Mouse (Mus musculus) cerebellum, postnatal 4 days (tissue): ENCODE measurements at regions not wholly inside any gene's neighbourhood (a gene's known extent, or its start where the extent isn't known, plus 50 kb on each side); places are given as distances from the start of the nearest gene placed in this dataset.
"Not testable (repeated sequence)": the region's sequence is repeated elsewhere in the genome, so short reads cannot be mapped to it uniquely, and the experiment has no call there.

Source experiments
- DNase-seq, 2 experiments: peaks; one replicate each; pipeline ENCODE4 v3.0.0; 2022; ENCODE audit warnings: low spot score in 2 of 2, mixed read lengths in 1 of 2

GRCm38 (mm10) chr12:61989471-61989870 lies 466.5 kb downstream of the Lrfn5 start:
- DNase-seq: peak in 1 of 2 experiments; percentile 30

- not testable (repeated sequence) for DNase-seq
These were observed 470.9 kb downstream of the Lrfn5 start for GRCm38 (mm10) chr12:61993858-61994257.

- DNase-seq: no peak
These were observed 471.3 kb downstream of the Lrfn5 start for GRCm38 (mm10) chr12:61994294-61994693.

- no peak for DNase-seq
These were observed 490.4 kb downstream of the Lrfn5 start for GRCm38 (mm10) chr12:62013351-62013750.

GRCm38 (mm10) chr12:62017676-62018075 lies 494.7 kb downstream of the Lrfn5 start:
- not testable (repeated sequence) for DNase-seq
